Mouse (Mus musculus): Measurements from ENCODE around the gene Axin1.
A peak's percentile ranks its signal among the peaks of the same experiment; 100 is the strongest.

Axin1 gene

DNA sequence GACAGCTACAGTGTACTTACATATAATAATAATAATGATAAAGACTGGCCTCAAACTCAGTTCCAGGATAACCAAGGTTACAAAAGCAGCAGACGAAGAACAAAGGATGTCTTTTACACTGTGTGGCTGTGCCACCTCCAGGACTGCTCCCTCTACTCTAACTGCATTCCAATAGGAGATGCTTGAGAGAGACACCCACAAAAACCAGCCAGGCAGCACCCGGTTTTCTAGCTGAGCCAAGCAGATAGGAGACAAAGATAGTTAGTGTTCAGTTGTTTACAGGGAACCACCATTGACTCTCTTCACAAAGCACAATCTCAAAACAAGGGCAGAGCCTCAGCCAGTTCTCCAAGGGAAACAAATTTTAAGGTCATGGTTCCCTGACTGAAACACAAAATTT is 101.1 kb downstream of the Axin1 start:
- DNase-seq (ENCODE audit: low spot score in 2 of 2) = no peak

DNA sequence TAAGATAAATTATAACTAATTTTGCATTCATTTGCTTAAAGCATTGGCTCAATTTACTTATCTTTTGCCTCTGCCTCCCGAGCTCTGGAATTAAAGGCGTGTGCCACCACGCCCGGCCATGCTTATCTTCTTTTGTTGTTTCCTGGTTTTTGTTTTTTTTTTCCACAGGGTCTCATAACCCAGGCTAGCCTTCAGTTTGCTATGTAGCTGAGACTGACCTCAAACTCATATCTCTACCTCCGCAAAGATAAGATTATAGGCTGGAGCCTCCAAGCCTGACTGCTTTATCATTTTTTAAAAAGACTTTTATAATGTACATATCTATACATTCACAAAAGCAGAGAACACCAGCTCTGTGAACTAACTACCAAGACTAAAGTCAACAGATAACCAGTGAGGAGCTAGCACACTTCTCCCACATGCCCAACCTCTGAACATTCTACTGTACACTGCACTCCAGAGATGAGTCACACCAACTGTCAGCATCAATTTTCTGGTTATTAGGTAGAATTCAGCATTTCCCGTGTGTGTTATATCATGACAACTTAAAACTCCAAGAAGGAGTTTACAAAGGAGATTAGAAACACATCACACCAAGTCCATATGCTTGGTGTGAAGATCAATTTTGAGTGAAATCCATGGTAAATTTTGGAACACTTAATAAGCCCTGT is 101.8 kb downstream of the Axin1 start:
- no peak for DNase-seq (ENCODE audit: low spot score in 2 of 2)

DNA sequence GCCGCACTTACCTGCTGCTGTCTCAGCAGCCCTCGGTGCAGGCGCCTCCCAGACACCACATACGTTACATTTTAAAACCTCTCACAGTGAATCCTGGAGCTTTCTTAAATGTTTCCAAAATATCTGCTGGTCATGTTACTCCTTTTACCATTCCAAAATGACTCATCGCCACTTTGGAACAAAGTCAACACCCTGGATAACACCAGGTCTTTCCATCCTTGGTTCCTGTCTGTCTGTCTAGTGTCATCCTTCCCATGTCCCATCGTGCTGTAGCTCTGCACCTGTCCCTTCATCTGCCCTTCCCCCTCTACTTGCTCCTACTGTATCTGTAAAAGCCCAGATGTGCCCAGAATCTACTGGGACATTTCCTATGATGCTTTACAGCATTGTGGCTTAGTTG is 102.5 kb downstream of the Axin1 start:
- no peak for DNase-seq (ENCODE audit: low spot score in 2 of 2)

DNA sequence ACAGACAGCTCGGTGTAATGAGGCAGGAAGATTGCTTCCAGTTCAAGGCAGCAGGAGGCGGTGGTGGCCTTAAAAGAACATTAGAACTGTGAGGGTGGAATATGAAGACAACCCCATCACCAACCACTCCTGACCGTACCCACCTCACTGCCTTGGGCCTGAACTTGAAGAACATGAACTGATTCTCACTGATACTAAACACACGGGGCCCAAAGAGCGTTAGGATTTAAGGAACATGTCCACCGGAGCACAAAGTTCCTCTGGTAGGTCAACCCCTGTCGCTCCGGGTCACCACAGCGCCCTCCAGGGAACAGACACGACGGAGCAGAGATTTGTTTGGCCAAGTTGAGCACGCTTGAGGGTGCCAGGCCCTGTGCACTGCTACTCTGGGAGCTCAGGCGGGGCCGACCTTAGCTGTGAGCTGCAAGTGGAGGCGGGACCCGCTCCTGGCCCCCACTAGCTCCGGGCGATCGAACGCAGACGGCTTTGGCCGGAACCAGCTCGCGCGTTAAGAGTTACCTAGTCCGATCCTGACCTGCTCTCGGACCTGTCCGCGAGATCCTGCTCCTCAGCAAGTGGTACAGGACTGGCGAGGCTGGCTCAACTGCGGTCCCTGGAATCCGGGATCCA is 105.1 kb downstream of the Axin1 start:
- no peak for DNase-seq (ENCODE audit: low spot score in 2 of 2)

- DNase-seq (ENCODE audit: low spot score in 2 of 2) = peak; percentile 86 to 90
Observed at GRCm38 (mm10) chr17:26244101-26244841, 105.8 kb downstream of the Axin1 start, which contains the start of gene Fam234a. Gene Fam234a, minus strand, starts transcription at chr17:26244242.
